Mouse (Mus musculus) gastrocnemius, adult 2 months (tissue): ENCODE measurements around the gene Olfr55. TPM values are rescaled to one million over a fixed set of nuclear protein-coding genes. Genes with fewer than 3 reads are reported as not detected.
"Not testable (repeated sequence)": the region's sequence is repeated elsewhere in the genome, so short reads cannot be mapped to it uniquely, and the experiment has no call there.

Experiments used
- DNase-seq: peaks from one replicate; pipeline ENCODE4 v3.0.0; 2022
- H3K27ac ChIP-seq: fragments of 200-600 bp; 2 replicates; pipeline ENCODE4 v1.8.1; 2022; ENCODE audit warnings: mild to moderate bottlenecking
- H3K4me3 ChIP-seq: fragments of 200-600 bp; 2 replicates; pipeline ENCODE4 v1.8.1; 2022; ENCODE audit warnings: mild to moderate bottlenecking, moderate library complexity
- CTCF ChIP-seq: fragments of 200-600 bp; IDR thresholded peaks from 2 replicates; pipeline ENCODE4 v1.8.1; 2022; ENCODE audit warnings: antibody characterized with exemption, mild to moderate bottlenecking, moderate library complexity
- intact Hi-C: fragments of 180-260 bp; cut with DNase I; formaldehyde crosslinking; loops from one replicate; pipeline ENCODE4 v1.15.1; 2025
- long read RNA-seq, 2 experiments: library from polyadenylated mRNA; stranded (forward); transcript quantifications; one replicate each; pipeline ENCODE4 v2.0.0; 2021
- total RNA-seq, 2 experiments: library from RNA; stranded (reverse); gene quantifications; 2 replicates each; pipeline ENCODE4 v1.2.3; 2021

Gene Olfr55
- not detected for total RNA-seq
- long read RNA-seq, experiment 1: 0 reads
- long read RNA-seq, experiment 2: 0 reads

- intact Hi-C loops, H3K27ac ChIP-seq, H3K4me3 ChIP-seq, DNase-seq: not testable (repeated sequence)
Measured at GRCm38 (mm10) chr17:33168147-33168546, at the start of gene Olfr55. Olfr55 (plus strand) TSS chr17:33168447.

GRCm38 (mm10) chr17:33124546-33124945, 43.7 kb upstream of the Olfr55 start:
- no peak for DNase-seq
- Histone ChIP-seq H3K27ac (no peak overlapping the region), H3K4me3 (no peak overlapping the region)
- intact Hi-C loops: no loop called here
- TF ChIP-seq CTCF: no peak

- Histone ChIP-seq H3K4me3 (no peak overlapping the region), H3K27ac (no peak overlapping the region)
- intact Hi-C loops: no loop called here
- TF ChIP-seq CTCF: no peak
- DNase-seq: no peak
Measured at GRCm38 (mm10) chr17:33126257-33126656, 42.0 kb upstream of the Olfr55 start.

GRCm38 (mm10) chr17:33139261-33139820, 28.9 kb upstream of the Olfr55 start, which contains the start of gene Morc2b:
Morc2b (minus strand) TSS chr17:33139683.
- no peak for TF ChIP-seq CTCF
- no peak for DNase-seq
- Histone ChIP-seq H3K4me3 (no peak within 1 kb of the TSS), H3K27ac (no peak within 1 kb of the TSS)
- intact Hi-C loops: no loop called here

GRCm38 (mm10) chr17:33191002-33191401, 22.8 kb downstream of the Olfr55 start, which contains the start of gene Olfr239:
Olfr239 (plus strand) TSS chr17:33191302.
- H3K4me3 ChIP-seq, DNase-seq, intact Hi-C loops, H3K27ac ChIP-seq: not testable (repeated sequence)

GRCm38 (mm10) chr17:33221590-33221989, 53.3 kb downstream of the Olfr55 start, which contains the start of gene Olfr1564:
Olfr1564 (minus strand) TSS chr17:33221690.
- intact Hi-C loops: no loop called here
- no peak for TF ChIP-seq CTCF
- DNase-seq: no peak
- Histone ChIP-seq H3K27ac (no peak within 1 kb of the TSS), H3K4me3 (no peak within 1 kb of the TSS)

Other genes with a start within 250 kb of the Olfr55 start
- gene Cyp4f13, start 221.0 kb upstream of the Olfr55 start, total RNA-seq: 10 to 100 TPM in 1 of 2 experiments, 1 to 10 TPM in 1; 8.8 to 11.0 TPM
- gene Zfp472, start 202.6 kb upstream of the Olfr55 start, total RNA-seq: 1 to 10 TPM; 1.1 to 1.2 TPM
- 1 to 10 TPM; 4.4 to 5.0 TPM for gene Zfp952, start 175.3 kb upstream of the Olfr55 start, total RNA-seq
- 1 to 10 TPM; 2.6 to 3.2 TPM for gene Zfp763, start 135.0 kb upstream of the Olfr55 start, total RNA-seq
- not detected for gene 4921501E09Rik, start 100.4 kb upstream of the Olfr55 start, total RNA-seq
- gene Zfp563, start 79.1 kb upstream of the Olfr55 start, total RNA-seq: 1 to 10 TPM; 3.5 to 5.0 TPM
- under 1 TPM; 0.28 to 0.59 TPM for gene Morc2b, start 28.8 kb upstream of the Olfr55 start, total RNA-seq
- gene Olfr239, start 22.9 kb downstream of the Olfr55 start, total RNA-seq: not detected
- under 1 TPM; 0.18 to 0.42 TPM for gene Olfr1564, start 53.2 kb downstream of the Olfr55 start, total RNA-seq
- gene Zfp955a, start 86.7 kb downstream of the Olfr55 start, total RNA-seq: 1 to 10 TPM; 4.7 to 5.7 TPM
- not detected for gene Olfr63, start 96.2 kb downstream of the Olfr55 start, total RNA-seq
- 10 to 100 TPM in 1 of 2 experiments, 1 to 10 TPM in 1; 9.4 to 13.5 TPM for gene Zfp955b, start 121.1 kb downstream of the Olfr55 start, total RNA-seq
- 1 to 10 TPM; 3.2 to 3.8 TPM for gene Zfp81, start 190.4 kb downstream of the Olfr55 start, total RNA-seq
- 1 to 10 TPM; 3.4 to 3.6 TPM for gene Zfp101, start 226.2 kb downstream of the Olfr55 start, total RNA-seq